Mouse (Mus musculus): ENCODE measurements around the gene 9330161L09Rik. TPM values are rescaled to one million over a fixed set of nuclear protein-coding genes. Genes with fewer than 3 reads are reported as not detected.

9330161L09Rik gene
- 10.2 TPM for total RNA-seq (2023)

GRCm38 (mm10) chr12:103407720-103408119, at the start of gene 9330161L09Rik:
9330161L09Rik (minus strand) TSS chr12:103407820.

GRCm38 (mm10) chr12:103457140-103457539, 49.5 kb upstream of the 9330161L09Rik start, which contains the start of gene Ifi27l2b:
Ifi27l2b (minus strand) TSS chr12:103457223.

DNA sequence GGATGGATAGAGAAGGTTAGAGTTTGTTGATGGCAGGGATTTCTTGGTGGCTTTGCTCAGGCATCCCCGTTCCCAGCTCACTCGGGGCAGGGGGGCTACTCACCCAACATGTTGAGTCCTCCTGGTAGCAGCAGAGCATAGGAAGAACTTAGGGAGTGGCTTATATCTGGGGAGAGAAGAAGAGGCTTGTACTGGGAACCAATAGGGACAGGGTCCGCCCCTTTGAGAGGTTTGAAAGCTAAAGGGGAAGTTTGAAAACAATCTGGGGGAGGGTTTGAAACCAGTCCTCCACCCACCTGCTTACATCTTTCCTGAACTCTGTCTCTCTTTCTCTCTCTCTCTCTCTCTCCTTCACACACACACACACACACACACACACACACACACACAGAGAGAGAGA, 35.9 kb upstream of the 9330161L09Rik start, which contains the start of gene Ifi27l2a:
Gene Ifi27l2a, minus strand, starts transcription at position 157 of the 400 bp plus-strand sequence.

GRCm38 (mm10) chr12:103433986-103434731, 26.5 kb upstream of the 9330161L09Rik start, which contains the start of gene Ifi27:
Ifi27 (plus strand) TSS chr12:103434211.

DNA sequence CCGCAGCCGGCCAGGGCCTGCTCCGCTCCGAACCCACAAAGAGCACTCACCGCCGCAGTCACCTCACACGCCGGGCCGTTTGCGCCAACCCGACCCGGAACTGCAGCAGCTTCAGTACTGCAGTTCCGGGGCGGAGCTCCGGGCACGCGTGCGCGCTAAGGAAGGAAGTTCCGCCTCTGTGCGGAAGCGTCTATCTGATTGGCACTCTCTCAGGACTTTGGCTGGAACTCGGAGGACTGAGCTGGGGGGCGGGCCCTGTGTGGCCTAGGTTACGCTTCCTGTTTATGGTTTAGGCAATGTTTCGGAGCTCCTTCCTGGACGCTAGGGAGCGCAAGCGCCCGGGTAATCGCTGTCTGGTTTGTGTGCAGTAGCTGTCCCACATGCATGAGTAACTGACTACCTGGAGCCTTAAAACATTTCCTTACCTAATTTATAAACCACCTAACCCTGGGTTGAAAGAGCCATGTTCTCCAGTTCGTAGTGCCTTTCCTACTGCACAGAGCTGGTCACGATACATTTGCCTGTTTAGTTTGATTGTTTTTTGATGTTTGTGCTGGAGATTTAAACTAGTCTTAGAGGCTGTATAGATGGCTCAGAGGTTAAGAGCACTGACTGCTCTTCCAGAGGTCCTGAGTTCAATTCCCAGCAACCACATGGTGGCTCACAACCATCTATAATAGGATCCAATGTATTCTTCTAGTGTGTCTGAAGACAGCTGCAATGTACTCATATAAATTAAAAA, 18.3 kb upstream of the 9330161L09Rik start, which contains the start of gene Ddx24:
Gene Ddx24, minus strand, starts transcription at position 102 of the 742 bp plus-strand sequence.

GRCm38 (mm10) chr12:103388505-103389347, 18.9 kb downstream of the 9330161L09Rik start, which contains the start of gene Otub2:
Otub2 (plus strand) TSS chr12:103388682.

Other genes starting within 250 kb of the 9330161L09Rik start
- not detected for gene Prima1, start 165.7 kb downstream of the 9330161L09Rik start, total RNA-seq (2023)
- not detected for gene Fam181a, start 96.8 kb downstream of the 9330161L09Rik start, total RNA-seq (2023)
- 4.6 TPM for gene Asb2, start 51.8 kb downstream of the 9330161L09Rik start, total RNA-seq (2023)
- 1.3 TPM for gene Otub2, start 19.1 kb downstream of the 9330161L09Rik start, total RNA-seq (2023)
- gene Ddx24, start 18.0 kb upstream of the 9330161L09Rik start, total RNA-seq (2023) = 199 TPM
- 137 TPM for gene Ifi27, start 26.4 kb upstream of the 9330161L09Rik start, total RNA-seq (2023)
- 242 TPM for gene Ifi27l2a, start 35.9 kb upstream of the 9330161L09Rik start, total RNA-seq (2023)
- not detected for gene Ifi27l2b, start 49.4 kb upstream of the 9330161L09Rik start, total RNA-seq (2023)
- gene Ppp4r4, start 124.5 kb upstream of the 9330161L09Rik start, total RNA-seq (2023) = not detected
- gene Serpina10, start 223.6 kb upstream of the 9330161L09Rik start, total RNA-seq (2023) = not detected
- gene Serpina6, start 249.4 kb upstream of the 9330161L09Rik start, total RNA-seq (2023) = not detected